Mouse (Mus musculus) midbrain, embryonic 14.5 days (tissue): ENCODE results near the gene Glra1. TPM values are rescaled to one million over a fixed set of nuclear protein-coding genes. Genes with fewer than 3 reads are reported as not detected.

Source experiments
- ATAC-seq: fragments of 200-750 bp; cut with Nextera tagmentation; 2 replicates; pipeline ENCODE4 v1.8.0; 2017; ENCODE audit warnings: moderate number of reproducible peaks, moderate library complexity; ENCODE audit not compliant: low FRiP score, low TSS enrichment
- DNase-seq: peaks from one replicate; pipeline ENCODE4 v3.0.0-alpha.2; 2015
- H3K27ac ChIP-seq: fragments of 300-500 bp; sonication (generic); replicated peaks from 2 replicates; pipeline ENCODE4 v1.5.1; 2014; ENCODE audit warnings: mild to moderate bottlenecking, low read depth, low read length, moderate library complexity
- H3K27me3 ChIP-seq: fragments of 300-500 bp; sonication (generic); 2 replicates; pipeline ENCODE4 v1.6.1; 2014; ENCODE audit warnings: low read length, control low read depth, mixed read lengths; ENCODE audit not compliant: control insufficient read depth, insufficient read depth
- H3K36me3 ChIP-seq: fragments of 300-500 bp; sonication (generic); 2 replicates; pipeline ENCODE4 v1.6.1; 2014; ENCODE audit warnings: low read length, control low read depth; ENCODE audit not compliant: control insufficient read depth, insufficient read depth
- H3K4me1 ChIP-seq: fragments of 300-500 bp; sonication (generic); 2 replicates; pipeline ENCODE4 v1.6.1; 2014; ENCODE audit warnings: mild to moderate bottlenecking, antibody characterized with exemption, low read length, control low read depth; ENCODE audit not compliant: control insufficient read depth, insufficient read depth
- H3K4me2 ChIP-seq: fragments of 300-500 bp; sonication (generic); 2 replicates; pipeline ENCODE4 v1.6.1; 2014; ENCODE audit warnings: mild to moderate bottlenecking, low read length, moderate library complexity
- H3K4me3 ChIP-seq: fragments of 300-500 bp; sonication (generic); replicated peaks from 2 replicates; pipeline ENCODE4 v1.5.1; 2014; ENCODE audit warnings: low read depth, low read length
- H3K9ac ChIP-seq: fragments of 300-500 bp; sonication (generic); replicated peaks from 2 replicates; pipeline ENCODE4 v1.6.1; 2014; ENCODE audit warnings: mild to moderate bottlenecking, low read length, moderate library complexity
- H3K9me3 ChIP-seq: fragments of 300-500 bp; sonication (generic); 2 replicates; pipeline ENCODE4 v1.6.1; 2016; ENCODE audit warnings: low read length, control low read depth, mixed read lengths; ENCODE audit not compliant: control insufficient read depth
- WGBS: fragments of 180-500 bp; shearing (Covaris S2); extraction: QIAGEN DNeasy Blood & Tissue Kit; methylation state at CpG from one replicate; pipeline ENCODE4 v1.1.7; 2014; 5-methylcytosine and 5-hydroxymethylcytosine counted together
- polyA plus RNA-seq: library from polyadenylated mRNA; unstranded; fragments of >200 nt; fragmentation: Nextera tagmentation; extraction: Ambion mirVana; gene quantifications from 2 replicates; pipeline ENCODE4 v1.2.1, GENCODE M21; 2014

Glra1 gene
- polyA plus RNA-seq, 1 experiment from 2014 or later, result 0.24 TPM

DNA sequence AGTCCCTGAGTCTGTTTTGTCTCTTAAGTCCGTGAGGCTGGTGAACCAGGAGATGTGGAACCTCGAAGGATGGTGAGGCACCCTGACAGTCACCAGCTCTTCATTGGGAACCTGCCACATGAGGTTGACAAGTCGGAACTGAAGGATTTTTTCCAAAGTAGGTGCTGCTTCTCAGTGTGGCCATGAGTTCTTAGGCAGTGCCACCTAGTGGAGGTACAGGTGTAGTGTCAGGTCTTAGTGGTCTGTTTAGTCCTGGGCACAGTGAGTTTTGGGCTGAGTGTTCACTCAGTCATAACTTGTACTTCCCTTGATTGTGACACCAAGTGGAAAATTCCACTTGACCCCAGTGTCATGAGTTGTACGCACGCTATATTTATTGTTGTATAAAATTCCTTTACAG, 110.1 kb downstream of the Glra1 start:
- no peaks in the 10 kb centered on the region for H3K9me3 ChIP-seq
- H3K36me3 ChIP-seq, result peaks cover 95% of the 10 kb centered on the region
- H3K4me1 ChIP-seq, result no peaks in the 10 kb centered on the region
- H3K4me2 ChIP-seq, result no peak overlapping the region
- H3K27me3 ChIP-seq, result no peaks in the 10 kb centered on the region
- ATAC-seq, result no peak
- peak; percentile 81 for DNase-seq
- no peak overlapping the region for H3K4me3 ChIP-seq
- 71% methylated on average over 5 of the region's 5 CpGs for WGBS
- no peak overlapping the region for H3K9ac ChIP-seq
- H3K27ac ChIP-seq, result no peak overlapping the region

DNA sequence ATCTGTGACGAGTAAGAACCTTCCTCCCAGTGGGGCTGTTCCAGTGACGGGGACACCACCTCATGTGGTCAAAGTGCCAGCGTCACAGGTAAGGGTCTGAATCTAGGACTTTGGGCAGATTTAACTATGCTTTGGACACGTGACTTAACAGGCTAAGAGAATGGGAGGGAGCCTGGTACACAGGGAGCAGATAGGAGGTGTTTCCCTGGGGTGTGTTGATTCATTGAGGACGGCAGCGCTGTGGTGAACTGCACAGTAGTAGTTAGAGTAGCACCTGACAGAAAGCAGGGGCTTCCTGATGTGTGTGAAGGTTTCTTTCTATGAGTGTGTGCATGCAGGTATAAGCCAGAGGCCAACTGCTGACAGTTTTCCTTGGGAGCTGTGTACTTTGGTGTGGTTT, 111.8 kb downstream of the Glra1 start:
- Histone ChIP-seq H3K9ac (no peak overlapping the region), H3K27me3 (no peaks in the 10 kb centered on the region), H3K4me2 (no peak overlapping the region), H3K4me3 (no peak overlapping the region), H3K4me1 (no peaks in the 10 kb centered on the region), H3K36me3 (peaks cover 96% of the 10 kb centered on the region), H3K9me3 (no peaks in the 10 kb centered on the region), H3K27ac (no peak overlapping the region)
- DNase-seq (no peak), ATAC-seq (no peak)
- WGBS, result 91% methylated on average over 6 of the region's 6 CpGs

GRCm38 (mm10) chr11:55485443-55485842, 122.6 kb downstream of the Glra1 start:
- no peaks in the 10 kb centered on the region for H3K9me3 ChIP-seq

DNA sequence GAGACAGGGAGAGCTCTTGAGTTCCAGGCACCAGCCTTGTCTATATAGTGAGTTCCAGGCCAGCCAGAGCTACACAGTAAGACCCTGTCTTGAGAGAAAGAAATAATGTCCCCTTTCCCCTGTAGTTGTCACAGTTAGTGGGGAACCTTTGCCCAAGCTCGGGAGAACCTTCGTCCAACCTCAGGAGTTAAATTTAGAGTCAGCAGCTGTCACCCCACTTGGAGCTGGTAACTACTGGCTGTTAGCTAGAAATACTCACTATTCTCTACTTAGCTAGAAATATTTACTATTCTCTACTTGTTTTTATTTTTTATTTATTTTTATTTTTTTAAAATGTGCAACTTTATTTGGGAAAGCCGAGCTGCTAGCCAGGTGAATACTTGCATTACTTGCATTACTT, 134.8 kb downstream of the Glra1 start:
- Histone ChIP-seq H3K36me3 (peaks cover 5% of the 10 kb centered on the region), H3K9ac (no peak overlapping the region), H3K27ac (no peak overlapping the region), H3K4me3 (no peak overlapping the region), H3K27me3 (no peaks in the 10 kb centered on the region), H3K4me2 (no peak overlapping the region), H3K9me3 (no peaks in the 10 kb centered on the region), H3K4me1 (peaks cover 14% of the 10 kb centered on the region)
- DNase-seq (no peak), ATAC-seq (no peak)
- WGBS, result 94% methylated on average over 3 of the region's 3 CpGs

More at GRCm38 (mm10) chr11:55485443-55485842, 122.6 kb downstream of the Glra1 start:
- 95% methylated on average over 7 of the region's 7 CpGs for WGBS
- Histone ChIP-seq H3K27ac (no peak overlapping the region), H3K36me3 (peaks cover 58% of the 10 kb centered on the region), H3K9ac (no peak overlapping the region), H3K4me1 (no peaks in the 10 kb centered on the region), H3K4me2 (no peak overlapping the region), H3K27me3 (no peaks in the 10 kb centered on the region), H3K4me3 (no peak overlapping the region)
- DNase-seq (no peak), ATAC-seq (no peak)

GRCm38 (mm10) chr11:55471467-55471866, 136.5 kb downstream of the Glra1 start:
- Histone ChIP-seq H3K9me3 (no peaks in the 10 kb centered on the region), H3K36me3 (peaks cover 5% of the 10 kb centered on the region), H3K27me3 (no peaks in the 10 kb centered on the region), H3K9ac (no peak overlapping the region), H3K4me2 (peak overlapping the region; percentile 80), H3K4me1 (peaks cover 17% of the 10 kb centered on the region), H3K27ac (no peak overlapping the region), H3K4me3 (0 out of 2 replicates have a peak overlapping the region, but pooled peaks have one; percentile 98)
- ATAC-seq, result no peak
- DNase-seq, result no peak
- 96% methylated on average over 7 of the region's 7 CpGs for WGBS

DNA sequence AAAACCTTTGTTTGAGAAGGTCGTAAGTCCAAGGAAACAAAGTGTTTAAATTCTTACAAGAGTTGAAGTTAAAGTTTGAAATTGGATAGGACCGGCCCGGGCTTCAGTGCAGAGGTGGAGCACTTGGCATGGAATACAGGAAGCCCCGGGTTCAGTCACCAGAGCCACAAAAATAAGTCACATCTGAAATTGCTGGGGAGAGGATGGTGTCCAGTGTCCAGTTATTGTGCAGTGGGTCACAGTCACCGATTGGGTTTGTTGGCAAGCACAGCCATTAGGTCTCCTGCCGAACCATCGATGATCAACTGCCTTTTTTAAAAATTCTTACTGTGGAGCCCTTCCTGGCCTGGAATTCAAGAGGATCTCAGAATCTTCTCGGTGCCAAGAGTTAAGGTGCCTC, 137.2 kb downstream of the Glra1 start:
- ATAC-seq (no peak), DNase-seq (no peak)
- H3K4me2 ChIP-seq, result peak overlapping the region; percentile 80
- H3K27me3 ChIP-seq, result no peaks in the 10 kb centered on the region
- H3K9me3 ChIP-seq, result no peaks in the 10 kb centered on the region
- peaks cover 5% of the 10 kb centered on the region for H3K36me3 ChIP-seq
- H3K27ac ChIP-seq, result no peak overlapping the region
- WGBS, result 71% methylated on average over 8 of the region's 8 CpGs
- no peak overlapping the region; the same call in 1 of the 2 replicates for H3K9ac ChIP-seq
- H3K4me3 ChIP-seq, result peak overlapping the region; percentile 98
- H3K4me1 ChIP-seq, result peaks cover 17% of the 10 kb centered on the region

GRCm38 (mm10) chr11:55469923-55470691, 137.9 kb downstream of the Glra1 start:
- DNase-seq (no peak), ATAC-seq (no peak; the same call in 1 of the 2 replicates)
- Histone ChIP-seq H3K4me3 (peak overlapping the region; percentile 98), H3K4me2 (peak overlapping the region; percentile 80), H3K36me3 (peaks cover 5% of the 10 kb centered on the region), H3K9me3 (no peaks in the 10 kb centered on the region), H3K27me3 (no peaks in the 10 kb centered on the region), H3K9ac (peak overlapping the region; percentile 93), H3K27ac (peak overlapping the region; percentile 88), H3K4me1 (peaks cover 17% of the 10 kb centered on the region)
- 1% methylated on average over 46 of the region's 46 CpGs for WGBS

DNA sequence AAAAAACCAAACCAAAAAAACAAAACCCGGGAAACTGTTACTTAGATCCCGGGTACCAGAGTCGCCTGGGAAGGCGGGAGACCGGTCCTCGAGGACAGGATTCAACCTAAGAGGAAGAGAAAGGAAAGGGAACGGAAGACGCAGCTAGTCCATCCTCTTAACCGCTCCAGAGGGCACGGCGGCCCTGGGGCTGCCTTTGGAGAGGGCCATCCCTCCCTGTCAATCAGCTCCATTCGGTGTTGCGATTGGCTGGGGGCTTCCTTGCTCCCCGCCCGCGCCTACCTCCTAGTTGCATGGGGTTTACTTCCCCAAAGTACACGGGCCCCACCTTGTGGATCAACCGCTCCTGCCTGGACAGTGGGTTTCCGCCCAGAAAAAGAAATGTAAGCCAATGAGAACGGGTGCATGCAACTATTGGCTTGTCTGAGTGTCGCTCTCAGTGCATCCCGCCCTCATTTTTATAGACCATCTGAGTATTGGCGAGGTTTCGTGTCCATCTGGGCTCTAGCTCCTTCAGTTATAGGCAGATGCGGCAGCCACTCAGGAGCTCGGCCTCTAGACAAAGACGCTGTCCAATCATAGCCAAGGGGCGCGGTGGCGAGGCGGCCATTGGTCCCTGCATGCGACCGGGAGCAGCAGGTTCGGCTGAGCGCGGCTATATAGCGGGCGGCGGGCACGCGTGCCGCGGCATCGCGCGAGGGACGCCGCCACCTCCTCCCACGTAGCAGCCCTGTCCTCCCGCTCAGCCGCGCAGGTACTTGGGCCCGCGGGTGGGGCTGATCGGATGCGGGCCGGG, 138.8 kb downstream of the Glra1 start, which contains the start of gene G3bp1:
Gene G3bp1, plus strand, starts transcription at position 638 of the 796 bp plus-strand sequence.
- peak within 1 kb of the TSS; percentile 88 for H3K27ac ChIP-seq
- H3K27me3 ChIP-seq, result no peaks in the 10 kb centered on the region
- H3K36me3 ChIP-seq, result peaks cover 3% of the 10 kb centered on the region
- peak within 1 kb of the TSS; percentile 98 for H3K4me3 ChIP-seq
- H3K9ac ChIP-seq, result peak within 1 kb of the TSS; percentile 93
- ATAC-seq (peak; percentile 98), DNase-seq (peak; percentile 99)
- no peaks in the 10 kb centered on the region for H3K9me3 ChIP-seq
- peaks cover 17% of the 10 kb centered on the region for H3K4me1 ChIP-seq
- under 1% methylated on average over 57 of the region's 57 CpGs for WGBS
- H3K4me2 ChIP-seq, result peak within 1 kb of the TSS; percentile 80
